Mouse (Mus musculus) adrenal gland (tissue): ENCODE data around the gene Cptp.

Experiments
- intact Hi-C: fragments of 180-260 bp; cut with DNase I; formaldehyde crosslinking; loops from one replicate; pipeline ENCODE4 v1.15.1; 2025

Cptp gene

DNA sequence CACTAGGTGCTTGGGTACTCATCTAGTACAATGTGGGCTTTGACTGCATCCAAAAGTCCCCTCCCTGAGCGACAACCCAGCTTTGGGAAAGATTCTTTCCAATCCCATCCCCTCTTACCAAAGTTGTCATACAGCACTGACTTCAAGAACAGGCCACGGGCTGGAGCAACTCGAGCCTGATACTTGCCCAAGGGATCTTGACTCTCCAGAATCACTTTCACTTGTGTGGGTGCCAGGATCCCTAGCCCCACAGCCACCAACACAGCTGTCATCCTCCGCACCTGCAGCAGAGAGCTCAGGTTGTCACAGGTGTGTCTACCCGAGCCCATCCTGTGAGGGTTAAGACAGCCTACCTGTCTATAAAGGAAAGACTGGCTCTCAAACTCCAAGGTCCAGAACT, 20.1 kb upstream of the Cptp start:
- intact Hi-C loops = no loop called here

- intact Hi-C loops = no loop called here
Measured at GRCm38 (mm10) chr4:155888181-155888580, 18.9 kb upstream of the Cptp start.

- intact Hi-C loops = no loop called here
Measured at GRCm38 (mm10) chr4:155887674-155888073, 18.4 kb upstream of the Cptp start.

DNA sequence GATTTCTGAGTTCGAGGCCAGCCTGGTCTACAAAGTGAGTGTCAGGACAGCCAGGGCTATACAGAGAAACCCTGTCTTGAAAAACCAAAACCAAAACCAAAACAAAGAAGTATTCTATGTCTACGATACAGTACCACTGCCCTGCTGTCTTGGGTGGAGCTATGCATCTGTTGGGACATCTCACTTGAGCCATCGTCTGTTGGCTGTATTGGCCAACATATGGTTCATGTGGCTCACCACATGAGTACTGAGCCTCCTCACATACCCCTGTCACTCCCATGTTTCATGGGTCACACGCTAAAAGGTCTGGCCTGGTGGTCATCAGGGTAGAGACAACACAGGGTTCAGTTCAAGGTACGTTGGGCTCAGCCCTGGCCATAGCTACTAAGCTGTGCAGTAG, 17.1 kb upstream of the Cptp start:
- intact Hi-C loops = no loop called here

DNA sequence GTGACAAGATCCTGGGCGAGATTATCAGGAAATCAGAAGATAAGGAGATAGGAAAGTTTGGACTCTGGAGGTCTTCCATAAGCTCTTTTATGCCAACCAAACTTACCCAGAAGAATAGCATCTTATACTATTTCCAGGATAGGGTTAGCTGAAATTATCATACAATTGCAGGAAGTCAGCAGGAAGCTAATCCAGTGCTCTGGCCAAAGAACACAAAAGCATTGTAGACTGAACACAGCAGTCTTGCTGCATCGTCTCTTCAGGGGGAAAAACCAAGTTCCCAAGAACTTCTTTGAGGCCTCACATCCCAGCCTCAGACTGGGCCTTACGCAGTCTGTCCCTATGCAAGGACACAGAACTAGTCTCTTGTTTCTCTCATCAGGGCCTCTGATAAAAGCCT, 14.3 kb upstream of the Cptp start:
- intact Hi-C loops = no loop called here

DNA sequence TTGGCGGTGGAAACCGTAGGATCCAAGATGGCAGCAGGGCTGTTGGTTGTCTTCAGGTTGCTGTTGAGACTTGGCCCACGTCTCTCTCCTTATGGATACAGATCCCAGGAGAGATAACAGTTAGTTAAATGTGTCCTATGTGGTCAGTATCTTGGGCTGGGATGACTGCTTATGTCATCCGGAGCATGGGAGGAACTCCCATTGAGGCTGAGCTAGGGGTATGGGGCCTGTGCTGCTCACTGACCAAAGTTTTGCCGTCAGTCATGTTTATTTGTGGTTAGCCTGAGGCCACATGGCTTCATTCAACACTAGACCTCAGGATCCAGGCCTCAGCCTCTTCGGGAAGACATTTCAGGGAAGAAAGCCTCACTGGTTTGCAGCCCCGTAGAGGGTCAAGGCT, 2.2 kb upstream of the Cptp start:
- intact Hi-C loops = no loop called here

DNA sequence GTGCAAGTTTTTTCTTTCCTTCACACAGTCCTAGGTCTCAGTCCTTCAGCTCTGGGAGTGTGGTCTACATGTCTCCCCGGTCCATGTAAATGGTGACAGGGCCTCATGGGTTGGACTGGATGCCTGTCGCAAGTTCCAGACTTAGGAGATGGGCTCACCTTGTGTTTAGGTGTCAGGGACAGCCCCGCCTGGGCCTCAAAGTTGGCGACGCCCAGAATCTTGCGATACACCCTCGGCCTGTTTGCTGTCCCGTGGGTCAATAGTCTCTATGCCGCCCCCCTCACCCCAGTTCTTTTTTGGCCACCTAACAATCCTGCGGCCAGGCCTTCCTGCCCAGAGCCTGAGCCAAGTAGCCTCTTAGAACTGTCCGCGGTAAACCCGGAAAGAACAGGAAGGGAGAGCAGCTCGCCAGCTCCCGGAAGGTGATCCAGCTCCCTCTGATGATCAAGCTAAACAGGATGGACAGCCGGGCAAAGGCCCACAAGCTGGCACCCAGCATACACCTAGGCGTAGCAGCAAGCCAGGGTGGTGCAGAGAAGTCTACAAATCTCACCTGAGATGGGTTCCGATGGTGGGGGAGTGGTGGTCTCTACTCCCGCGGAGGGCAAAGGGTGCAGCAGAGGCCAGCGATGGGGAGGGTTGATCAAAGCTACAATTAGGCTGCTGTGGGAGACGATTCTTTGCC, 484 bp downstream of the Cptp start:
- intact Hi-C loops = no loop called here

GRCm38 (mm10) chr4:155863001-155863400, 6.2 kb downstream of the Cptp start, which contains the start of gene Tas1r3:
Tas1r3 (minus strand) TSS chr4:155863362.
- intact Hi-C loops = no loop called here

GRCm38 (mm10) chr4:155861787-155862186, 7.5 kb downstream of the Cptp start:
- intact Hi-C loops = no loop called here

DNA sequence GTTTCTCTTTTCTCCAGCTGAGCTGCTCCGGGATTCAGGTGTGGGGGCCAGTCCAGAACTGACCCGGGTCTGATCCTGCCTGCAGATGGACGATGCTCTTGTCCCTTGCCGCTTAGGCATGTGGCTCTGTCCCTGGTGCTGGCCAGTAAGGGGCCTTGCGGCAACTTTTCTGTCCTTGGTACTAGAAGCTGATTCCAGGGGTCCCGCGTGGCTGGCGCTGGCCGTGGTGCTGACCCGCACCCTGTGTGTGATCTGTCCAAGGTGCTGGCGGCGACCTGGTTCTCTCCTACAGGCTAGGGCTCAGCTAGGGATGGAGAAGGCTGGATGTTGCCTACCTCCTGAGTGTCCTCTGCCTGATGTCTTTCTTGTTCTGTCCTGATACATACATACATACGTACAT, 9.9 kb downstream of the Cptp start:
- intact Hi-C loops = no loop called here

DNA sequence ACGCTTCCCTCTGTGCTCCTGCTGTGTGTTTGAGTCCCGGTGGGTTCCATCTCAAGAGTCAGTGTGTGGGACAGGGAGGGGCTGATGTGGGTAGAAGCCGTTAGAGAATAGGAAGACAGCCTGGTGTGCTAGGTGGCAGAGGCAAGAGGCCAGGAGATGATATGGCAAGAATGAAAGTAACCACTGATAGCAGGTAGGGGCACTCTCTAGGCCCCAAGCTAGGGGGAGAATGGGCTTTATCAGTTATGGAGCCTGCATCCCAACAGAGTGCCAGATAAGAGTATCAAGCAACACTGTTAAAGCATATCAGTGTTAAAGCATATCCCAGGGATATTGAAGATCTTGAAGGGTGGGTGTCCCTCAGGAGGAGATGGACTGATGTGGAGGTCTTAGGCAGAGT, 12.4 kb downstream of the Cptp start:
- intact Hi-C loops = no loop called here

- intact Hi-C loops = no loop called here
Measured at GRCm38 (mm10) chr4:155856071-155856470, 13.2 kb downstream of the Cptp start.

DNA sequence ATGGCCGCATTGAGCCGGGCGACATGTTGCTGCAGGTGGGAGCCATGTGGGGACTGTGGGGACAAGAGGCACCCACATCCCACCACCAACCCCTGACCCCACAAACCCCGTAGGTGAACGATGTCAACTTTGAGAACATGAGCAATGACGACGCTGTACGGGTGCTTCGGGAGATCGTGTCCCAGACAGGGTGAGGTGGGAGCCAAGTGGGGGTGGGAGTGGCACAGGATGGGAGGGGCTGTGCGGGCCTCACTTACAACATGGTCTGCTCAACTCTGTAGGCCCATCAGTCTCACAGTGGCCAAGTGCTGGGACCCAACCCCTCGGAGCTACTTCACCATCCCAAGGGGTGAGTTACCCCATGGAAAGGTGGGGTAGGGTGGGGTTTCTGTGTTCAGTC, 14.2 kb downstream of the Cptp start:
- intact Hi-C loops = no loop called here

- intact Hi-C loops = no loop called here
Measured at GRCm38 (mm10) chr4:155853421-155853820, 15.8 kb downstream of the Cptp start.

DNA sequence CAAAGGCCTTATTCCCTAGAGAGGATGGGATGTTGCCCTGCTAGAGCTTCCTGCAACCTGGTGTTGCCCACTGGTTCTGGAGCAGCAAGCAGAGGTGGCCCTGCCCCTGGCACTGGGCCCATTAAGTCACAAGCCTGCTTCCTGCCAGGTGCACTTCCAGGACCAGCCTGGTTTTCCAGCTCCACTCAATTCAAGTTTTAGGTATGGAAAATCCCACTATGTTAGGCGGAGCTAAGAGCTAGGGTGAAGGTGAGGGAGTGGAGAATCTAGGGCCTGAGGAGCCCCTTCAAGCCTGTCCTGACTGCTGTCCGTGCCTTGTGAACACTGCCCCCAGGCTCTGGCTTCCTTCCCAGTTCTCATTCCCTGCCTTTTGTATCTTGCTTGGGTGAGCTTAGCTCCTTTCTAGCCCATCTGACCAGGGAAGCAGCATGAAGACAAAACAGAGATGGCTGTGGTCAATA, 17.3 kb downstream of the Cptp start:
- intact Hi-C loops = no loop called here

GRCm38 (mm10) chr4:155851368-155851767, 17.9 kb downstream of the Cptp start:
- intact Hi-C loops = no loop called here

GRCm38 (mm10) chr4:155849792-155850451, 19.3 kb downstream of the Cptp start:
- intact Hi-C loops = no loop called here

- intact Hi-C loops = no loop called here
Measured at GRCm38 (mm10) chr4:155849391-155849790, 19.8 kb downstream of the Cptp start.

- intact Hi-C loops = no loop called here
Measured at GRCm38 (mm10) chr4:155848434-155849095, 20.7 kb downstream of the Cptp start.

DNA sequence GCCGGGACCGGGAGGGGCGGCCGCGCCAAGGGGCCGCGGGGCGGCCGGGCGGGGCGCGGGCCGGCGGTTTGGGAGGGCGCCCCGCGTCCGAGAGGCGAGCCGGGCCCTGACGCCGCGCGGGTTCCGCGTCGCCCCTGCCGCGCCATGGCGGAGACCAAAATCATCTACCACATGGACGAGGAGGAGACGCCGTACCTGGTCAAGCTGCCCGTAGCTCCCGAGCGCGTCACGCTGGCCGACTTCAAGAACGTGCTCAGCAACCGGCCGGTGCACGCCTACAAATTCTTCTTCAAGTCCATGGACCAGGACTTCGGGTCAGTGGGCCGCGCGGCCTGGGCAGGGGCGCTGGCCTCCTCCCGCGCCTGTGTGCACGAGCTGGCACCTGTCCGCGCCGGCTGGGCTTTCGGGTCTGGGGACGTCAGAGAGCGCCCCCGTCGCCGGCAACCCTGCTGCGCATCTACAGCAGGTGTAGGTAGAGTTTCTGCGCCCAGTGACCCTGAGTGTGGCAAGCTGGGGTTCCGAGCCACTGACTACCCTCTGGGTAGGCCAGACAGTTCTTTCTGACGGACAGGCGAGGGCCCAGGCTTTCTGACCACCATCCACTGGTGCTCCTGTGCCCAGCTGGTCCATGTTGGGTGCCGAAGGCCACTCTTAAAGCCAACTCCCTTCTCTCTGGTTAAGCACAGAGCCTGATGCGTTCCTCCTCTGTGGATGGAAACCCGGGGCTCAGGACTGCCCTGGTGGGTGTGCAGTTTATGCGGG, 21.5 kb downstream of the Cptp start:
- intact Hi-C loops = no loop called here

DNA sequence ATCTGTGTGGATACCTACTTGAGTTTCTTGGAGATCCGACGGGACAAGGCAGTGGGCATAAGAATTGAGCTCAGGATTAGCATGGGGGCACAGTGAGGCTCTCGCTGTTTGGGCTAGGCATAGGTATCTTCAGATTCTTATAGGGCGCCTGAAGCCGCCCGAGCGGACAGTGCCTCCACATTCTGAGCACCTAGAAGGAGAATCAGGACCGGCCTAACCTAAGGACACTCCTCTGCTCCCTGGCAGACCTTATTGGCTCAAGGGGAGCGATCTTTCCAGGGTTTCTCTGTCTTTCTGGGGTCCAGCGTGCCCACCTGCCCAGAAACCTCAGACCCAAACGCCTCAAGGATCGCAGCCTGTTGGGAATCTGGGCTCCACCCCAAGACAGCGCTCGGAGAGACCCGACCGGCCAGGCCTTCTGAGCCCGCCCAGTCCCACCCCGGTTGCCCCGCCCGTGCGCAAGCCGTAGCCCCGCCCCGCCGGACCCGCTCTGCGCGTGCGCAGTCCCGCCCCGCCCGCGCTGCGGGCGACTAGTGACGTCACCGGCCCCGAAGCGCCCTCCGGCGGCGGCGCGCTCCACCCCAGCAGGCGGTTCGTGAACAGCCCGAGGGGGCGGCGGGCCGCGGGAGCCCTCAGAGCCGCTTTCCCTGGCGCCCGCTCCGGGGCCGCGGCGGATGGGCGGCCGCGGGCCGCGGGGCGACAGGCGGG, 22.2 kb downstream of the Cptp start, which contains the start of gene Dvl1:
Gene Dvl1, plus strand, starts transcription at position 532 of the 708 bp plus-strand sequence.
- intact Hi-C loops = no loop called here
